Comparison of ENCODE assay signal across 10 mouse cellular contexts in the genomic region with DNA sequence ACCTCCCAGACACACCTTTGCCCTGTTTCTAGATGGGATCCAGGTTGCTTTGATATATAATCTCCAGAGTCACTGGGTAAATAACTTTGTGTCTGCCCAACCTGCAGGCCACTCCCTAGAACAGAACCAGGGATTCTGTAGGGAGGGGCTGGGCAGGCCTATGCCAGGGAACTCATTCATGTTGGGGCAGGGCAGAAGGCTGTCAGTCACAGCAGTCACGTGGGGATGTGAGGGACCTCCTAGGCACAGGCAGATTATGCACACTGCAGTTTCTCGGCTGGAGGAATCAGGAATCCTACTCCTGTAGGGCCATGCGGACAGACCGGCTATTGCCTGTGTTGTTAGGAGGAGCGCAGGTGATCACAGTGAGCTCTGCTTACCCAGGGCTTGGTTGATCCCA. TPM values are rescaled to one million over a fixed set of nuclear protein-coding genes. Genes with fewer than 3 reads are reported as not detected.
DNase-seq lines count a peak whose midpoint lies in the region; ATAC-seq and TF ChIP-seq lines count a peak whose summit lies in the region.
"Had no signal": no experiment of that assay in that cellular context is flagged by ENCODE, and none has a peak within 500 bp of the region (broad histone marks: within the 10 kb centered on the region; RNA-seq: fewer than 3 reads in every experiment).

No protein-coding gene starts in this region.

- no peak for TF ChIP-seq POLR2A in cerebellum, adult 2 months (IDR thresholded peaks at IDR 0.05; ENCODE audit: borderline replicate concordance, insufficient read depth, low read length)

- H3K36me3 ChIP-seq in forebrain, embryonic 10.5 days (replicated peaks) = peaks cover 30% of the 10 kb centered on the region
- peaks cover 24% of the 10 kb centered on the region for H3K36me3 ChIP-seq in forebrain, embryonic 12.5 days (replicated peaks)
- peaks cover 16% of the 10 kb centered on the region for H3K36me3 ChIP-seq in lung, embryonic 14.5 days (ENCODE audit: insufficient read depth)
- H3K36me3 ChIP-seq in kidney, embryonic 16.5 days (ENCODE audit: insufficient read depth, low read length) = peaks cover 12% of the 10 kb centered on the region; the same call in 1 of the 2 replicates
- H3K36me3 ChIP-seq in midbrain, embryonic 16.5 days (ENCODE audit: control insufficient read depth, insufficient read depth, low read length) = no peaks in the 10 kb centered on the region

- peaks cover 24% of the 10 kb centered on the region for H3K4me1 ChIP-seq in forebrain, embryonic 10.5 days
- H3K4me1 ChIP-seq in forebrain, embryonic 12.5 days = peaks cover 6% of the 10 kb centered on the region; the same call in 1 of the 2 replicates
- no peaks in the 10 kb centered on the region for H3K4me1 ChIP-seq in lung, embryonic 14.5 days (ENCODE audit: insufficient read depth)
- peaks cover 5% of the 10 kb centered on the region; the same call in 1 of the 2 replicates for H3K4me1 ChIP-seq in kidney, embryonic 16.5 days (ENCODE audit: insufficient read depth, low read length)
- H3K4me1 ChIP-seq in midbrain, embryonic 16.5 days (ENCODE audit: control insufficient read depth, insufficient read depth, low read length) = no peaks in the 10 kb centered on the region; the same call in none of the 2 replicates
- peaks cover 19% of the 10 kb centered on the region for H3K4me1 ChIP-seq in cerebellum, adult 2 months (ENCODE audit: control insufficient read depth, insufficient read depth, low read length)

- 0 out of 2 replicates have a peak overlapping the region, but pooled peaks have one; percentile 2 for H3K27ac ChIP-seq in forebrain, embryonic 10.5 days
- H3K27ac ChIP-seq in forebrain, embryonic 12.5 days = no peak overlapping the region
- H3K27ac ChIP-seq in lung, embryonic 14.5 days (ENCODE audit: low read depth) = no peak overlapping the region
- no peak overlapping the region for H3K27ac ChIP-seq in kidney, embryonic 16.5 days (ENCODE audit: low read length)
- no peak overlapping the region for H3K27ac ChIP-seq in midbrain, embryonic 16.5 days (ENCODE audit: low read length)
- H3K27ac ChIP-seq in cerebellum, adult 2 months (ENCODE audit: insufficient read depth, low read length) = no peak overlapping the region

- no peak for TF ChIP-seq CTCF in lung, embryonic 14.5 days (IDR thresholded peaks at IDR 0.05; ENCODE audit: low read depth)
- no peak for TF ChIP-seq CTCF in cerebellum, adult 2 months (IDR thresholded peaks at IDR 0.05; ENCODE audit: borderline replicate concordance, insufficient read depth, low read depth, low read length)

- no peak overlapping the region for H3K9ac ChIP-seq in forebrain, embryonic 12.5 days
- no peak overlapping the region for H3K9ac ChIP-seq in lung, embryonic 14.5 days
- no peak overlapping the region; the same call in 1 of the 2 replicates for H3K9ac ChIP-seq in kidney, embryonic 16.5 days (replicated peaks; ENCODE audit: low read length)
- 0 out of 2 replicates have a peak overlapping the region, but pooled peaks have one; percentile 8 for H3K9ac ChIP-seq in midbrain, embryonic 16.5 days (ENCODE audit: low read depth, low read length)

- ATAC-seq in forebrain, embryonic 12.5 days (ENCODE audit: low FRiP score) = no peak
- ATAC-seq in lung, embryonic 14.5 days (ENCODE audit: insufficient read depth) = peak; percentile 19; the same call in 1 of the 2 replicates
- peak; percentile 55 for ATAC-seq in kidney, embryonic 16.5 days (ENCODE audit: low FRiP score, low TSS enrichment)
- ATAC-seq in midbrain, embryonic 16.5 days = no peak

- no peak overlapping the region for H3K4me3 ChIP-seq in forebrain, embryonic 10.5 days
- H3K4me3 ChIP-seq in forebrain, embryonic 12.5 days (replicated peaks) = no peak overlapping the region
- no peak overlapping the region for H3K4me3 ChIP-seq in lung, embryonic 14.5 days (ENCODE audit: low read depth, low read length)
- H3K4me3 ChIP-seq in kidney, embryonic 16.5 days (ENCODE audit: low read length) = no peak overlapping the region
- H3K4me3 ChIP-seq in midbrain, embryonic 16.5 days (ENCODE audit: low read depth, low read length) = no peak overlapping the region
- no peak overlapping the region for H3K4me3 ChIP-seq in cerebellum, adult 2 months (replicated peaks; ENCODE audit: insufficient read depth, low read depth, low read length)

- DNase-seq in forebrain, embryonic 10.5 days (ENCODE audit: extremely low spot score, low spot score) = no peak
- no peak for DNase-seq in lung, embryonic 14.5 days
- no peak for DNase-seq in lung, postnatal 10 days
- no peak for DNase-seq in adrenal gland, adult 8-10 months
- no peak for DNase-seq in cerebellum, adult 2 months
- DNase-seq: heart, postnatal 14 days had no signal

- no peaks in the 10 kb centered on the region for H3K27me3 ChIP-seq in forebrain, embryonic 10.5 days (ENCODE audit: poor library complexity, severe bottlenecking)
- H3K27me3 ChIP-seq in forebrain, embryonic 12.5 days = no peaks in the 10 kb centered on the region
- H3K27me3 ChIP-seq in lung, embryonic 14.5 days (ENCODE audit: insufficient read depth, low read length) = no peaks in the 10 kb centered on the region
- H3K27me3 ChIP-seq in kidney, embryonic 16.5 days (ENCODE audit: insufficient read depth, low read length) = no peaks in the 10 kb centered on the region
- H3K27me3 ChIP-seq in midbrain, embryonic 16.5 days (ENCODE audit: control insufficient read depth, insufficient read depth, low read depth, low read length) = no peaks in the 10 kb centered on the region
- no peaks in the 10 kb centered on the region for H3K27me3 ChIP-seq in cerebellum, adult 2 months (ENCODE audit: control insufficient read depth, insufficient read depth, low read length)

- H3K4me2 ChIP-seq in forebrain, embryonic 12.5 days = no peak overlapping the region
- no peak overlapping the region for H3K4me2 ChIP-seq in lung, embryonic 14.5 days
- no peak overlapping the region for H3K4me2 ChIP-seq in kidney, embryonic 16.5 days (replicated peaks; ENCODE audit: low read depth, low read length)
- H3K4me2 ChIP-seq in midbrain, embryonic 16.5 days (ENCODE audit: low read length) = no peak overlapping the region

- WGBS in forebrain, embryonic 10.5 days = 50% methylated on average over 5 of the region's 5 CpGs
- 48% methylated on average over 5 of the region's 5 CpGs for WGBS in forebrain, embryonic 12.5 days
- 54% methylated on average over 5 of the region's 5 CpGs for WGBS in lung, embryonic 14.5 days
- WGBS in kidney, embryonic 16.5 days = 42% methylated on average over 5 of the region's 5 CpGs
- WGBS in midbrain, embryonic 16.5 days = 42% methylated on average over 5 of the region's 5 CpGs
- 60% methylated on average over 5 of the region's 5 CpGs for WGBS in cerebellum, adult 2 months

- H3K9me3 ChIP-seq in forebrain, embryonic 10.5 days = no peaks in the 10 kb centered on the region
- no peaks in the 10 kb centered on the region for H3K9me3 ChIP-seq in forebrain, embryonic 12.5 days
- H3K9me3 ChIP-seq in lung, embryonic 14.5 days (ENCODE audit: low read depth, low read length) = no peaks in the 10 kb centered on the region
- no peaks in the 10 kb centered on the region for H3K9me3 ChIP-seq in kidney, embryonic 16.5 days (ENCODE audit: low read length)
- H3K9me3 ChIP-seq in midbrain, embryonic 16.5 days (replicated peaks; ENCODE audit: control insufficient read depth, low read length, poor library complexity, severe bottlenecking) = no peaks in the 10 kb centered on the region

RNA-seq across cellular contexts. Expression of a gene that starts 16.6 kb away (rescaled TPM):
- polyA plus RNA-seq in forebrain, embryonic 10.5 days (2016; fragmentation: Nextera tagmentation; extraction: Ambion mirVana) = 97.5 and 99.0 TPM in 2 replicates
- polyA plus RNA-seq in forebrain, embryonic 12.5 days (2016; fragmentation: Nextera tagmentation; extraction: Ambion mirVana) = 93.2 and 97.1 TPM in 2 replicates
- 81.1 and 81.2 TPM in 2 replicates for polyA plus RNA-seq in lung, embryonic 14.5 days (2014; fragmentation: Nextera tagmentation; extraction: Ambion mirVana)
- 92.9 and 96.5 TPM in 2 replicates for polyA plus RNA-seq in kidney, embryonic 16.5 days (2015; fragmentation: Nextera tagmentation; extraction: Ambion mirVana)
- 73.0 and 74.4 TPM in 2 replicates for polyA plus RNA-seq in midbrain, embryonic 16.5 days (2015; fragmentation: Nextera tagmentation; extraction: Ambion mirVana)
- total RNA-seq in adrenal gland, adult 8-10 months (2022) = 100 to 1,000 TPM in 3 of 4 experiments, 10 to 100 TPM in 1; 99.8 to 126 (median 112) TPM
- polyA plus RNA-seq in cerebellum, adult 2 months (2012; rRNA removed) = 51.9 and 54.1 TPM in 2 replicates

RNA-seq across cellular contexts. Expression of a gene that starts 25.6 kb away (rescaled TPM):
- polyA plus RNA-seq in forebrain, embryonic 10.5 days (2016; fragmentation: Nextera tagmentation; extraction: Ambion mirVana) = 38.7 and 40.1 TPM in 2 replicates
- 28.1 and 29.1 TPM in 2 replicates for polyA plus RNA-seq in forebrain, embryonic 12.5 days (2016; fragmentation: Nextera tagmentation; extraction: Ambion mirVana)
- 41.2 and 46.9 TPM in 2 replicates for polyA plus RNA-seq in lung, embryonic 14.5 days (2014; fragmentation: Nextera tagmentation; extraction: Ambion mirVana)
- 47.7 and 49.6 TPM in 2 replicates for polyA plus RNA-seq in kidney, embryonic 16.5 days (2015; fragmentation: Nextera tagmentation; extraction: Ambion mirVana)
- polyA plus RNA-seq in midbrain, embryonic 16.5 days (2015; fragmentation: Nextera tagmentation; extraction: Ambion mirVana) = 9.7 and 17.5 TPM in 2 replicates
- 100 to 1,000 TPM in 2 of 4 experiments, 10 to 100 TPM in 2; 68.6 to 220 (median 125) TPM for total RNA-seq in adrenal gland, adult 8-10 months (2022)
- 153 and 159 TPM in 2 replicates for polyA plus RNA-seq in cerebellum, adult 2 months (2012; rRNA removed)
- total RNA-seq: megakaryocyte progenitor cell, adult 5-6 weeks had no signal

RNA-seq across cellular contexts. Expression of a gene that starts 44.6 kb away (rescaled TPM):
- 9.3 and 10.6 TPM in 2 replicates for polyA plus RNA-seq in forebrain, embryonic 10.5 days (2016; fragmentation: Nextera tagmentation; extraction: Ambion mirVana)
- 10.3 TPM in 2 replicates for polyA plus RNA-seq in forebrain, embryonic 12.5 days (2016; fragmentation: Nextera tagmentation; extraction: Ambion mirVana)
- polyA plus RNA-seq in lung, embryonic 14.5 days (2014; fragmentation: Nextera tagmentation; extraction: Ambion mirVana) = 14.6 and 17.3 TPM in 2 replicates
- 16.2 and 20.6 TPM in 2 replicates for polyA plus RNA-seq in kidney, embryonic 16.5 days (2015; fragmentation: Nextera tagmentation; extraction: Ambion mirVana)
- 18.1 and 18.4 TPM in 2 replicates for polyA plus RNA-seq in midbrain, embryonic 16.5 days (2015; fragmentation: Nextera tagmentation; extraction: Ambion mirVana)
- total RNA-seq in adrenal gland, adult 8-10 months (2022) = 10 to 100 TPM in 3 of 4 experiments, 1 to 10 TPM in 1; 8.4 to 22.9 (median 17.1) TPM
- 34.5 and 41.5 TPM in 2 replicates for polyA plus RNA-seq in cerebellum, adult 2 months (2012; rRNA removed)

Comparison
In these comparisons a context has a peak if more than half of its experiments do, and no peak if none do; other contexts are left out.
1. ATAC-seq: peak in lung, embryonic 14.5 days (single experiment) and kidney, embryonic 16.5 days (single experiment); none in forebrain, embryonic 12.5 days (single experiment) and midbrain, embryonic 16.5 days (single experiment).